8 mouse cellular contexts compared by ENCODE assay signal in the genomic region with DNA sequence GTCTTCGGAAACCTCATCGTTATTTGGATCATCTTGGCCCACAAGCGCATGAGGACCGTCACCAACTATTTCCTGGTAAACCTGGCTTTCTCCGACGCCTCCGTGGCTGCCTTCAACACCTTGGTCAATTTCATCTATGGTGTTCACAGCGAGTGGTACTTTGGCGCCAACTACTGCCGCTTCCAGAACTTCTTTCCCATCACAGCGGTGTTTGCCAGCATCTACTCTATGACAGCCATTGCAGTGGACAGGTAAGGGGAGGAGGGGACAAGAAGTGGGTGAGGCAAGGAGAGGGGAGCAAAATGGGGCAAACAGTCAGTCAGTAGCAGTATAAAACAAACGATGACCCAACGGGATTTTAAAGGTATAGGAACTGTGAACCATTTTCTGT. TPM values are rescaled to one million over a fixed set of nuclear protein-coding genes. Genes with fewer than 3 reads are reported as not detected.
A peak's percentile ranks its signal among the peaks of the same experiment; 100 is the strongest.
DNase-seq lines count a peak whose midpoint lies in the region; ATAC-seq lines count a peak whose summit lies in the region.

No protein-coding gene starts in this region.

- no peaks in the 10 kb centered on the region for H3K9me3 ChIP-seq in heart, embryonic 15.5 days (replicated peaks)
- no peaks in the 10 kb centered on the region for H3K9me3 ChIP-seq in forebrain, embryonic 16.5 days (ENCODE audit: control insufficient read depth, low read length)
- no peaks in the 10 kb centered on the region for H3K9me3 ChIP-seq in midbrain, embryonic 10.5 days (replicated peaks)

- peak overlapping the region; percentile 42 for H3K4me3 ChIP-seq in heart, embryonic 15.5 days
- H3K4me3 ChIP-seq in forebrain, embryonic 16.5 days (replicated peaks; ENCODE audit: low read length) = peak overlapping the region; percentile 56
- peak overlapping the region; percentile 66 for H3K4me3 ChIP-seq in midbrain, embryonic 10.5 days

- WGBS in heart, embryonic 15.5 days = 5% methylated on average over 13 of the region's 13 CpGs
- WGBS in forebrain, embryonic 16.5 days = 13% methylated on average over 13 of the region's 13 CpGs
- 13% methylated on average over 13 of the region's 13 CpGs for WGBS in midbrain, embryonic 10.5 days

- DNase-seq in heart, adult 11 months = no peak
- DNase-seq in ES-CJ7 (ENCODE audit: low read depth, low spot score) = peak; percentile 12
- DNase-seq in midbrain, embryonic 10.5 days (ENCODE audit: low spot score) = no peak
- DNase-seq in gastrocnemius, postnatal 10 days = no peak
- no peak for DNase-seq in adrenal gland, adult (ENCODE audit: inconsistent age in 2 of 2, low spot score in 1 of 2)

- H3K4me2 ChIP-seq in heart, embryonic 15.5 days = peak overlapping the region; percentile 85
- peak overlapping the region; percentile 98 for H3K4me2 ChIP-seq in forebrain, embryonic 16.5 days (ENCODE audit: low read length)

- no peak overlapping the region for H3K9ac ChIP-seq in heart, embryonic 15.5 days
- H3K9ac ChIP-seq in forebrain, embryonic 16.5 days (replicated peaks; ENCODE audit: low read depth, low read length) = peak overlapping the region; percentile 43

- H3K36me3 ChIP-seq in heart, embryonic 15.5 days = no peaks in the 10 kb centered on the region
- no peaks in the 10 kb centered on the region for H3K36me3 ChIP-seq in forebrain, embryonic 16.5 days (ENCODE audit: control insufficient read depth, insufficient read depth)
- no peaks in the 10 kb centered on the region for H3K36me3 ChIP-seq in midbrain, embryonic 10.5 days

- H3K4me1 ChIP-seq in heart, embryonic 15.5 days (replicated peaks) = peaks cover 9% of the 10 kb centered on the region
- H3K4me1 ChIP-seq in forebrain, embryonic 16.5 days (replicated peaks; ENCODE audit: control insufficient read depth, insufficient read depth, low read length) = peaks cover 7% of the 10 kb centered on the region
- H3K4me1 ChIP-seq in midbrain, embryonic 10.5 days = peaks cover 13% of the 10 kb centered on the region

- no peak overlapping the region for H3K27ac ChIP-seq in heart, embryonic 15.5 days
- H3K27ac ChIP-seq in forebrain, embryonic 16.5 days (ENCODE audit: low read length) = no peak overlapping the region
- H3K27ac ChIP-seq in midbrain, embryonic 10.5 days (replicated peaks) = no peak overlapping the region

- ATAC-seq in heart, embryonic 15.5 days (replicated peaks; ENCODE audit: insufficient number of reproducible peaks, insufficient read depth, low FRiP score, low read depth) = no peak
- ATAC-seq in forebrain, embryonic 16.5 days = peak; percentile 45; the same call in 1 of the 2 replicates
- ATAC-seq in megakaryocyte-erythroid progenitor cell, adult 5-6 weeks (replicated peaks; ENCODE audit: low FRiP score, low TSS enrichment, poor library complexity, severe bottlenecking) = no peak

- H3K27me3 ChIP-seq in heart, embryonic 15.5 days = peaks cover 11% of the 10 kb centered on the region
- H3K27me3 ChIP-seq in forebrain, embryonic 16.5 days (replicated peaks; ENCODE audit: control insufficient read depth, insufficient read depth, low read length) = no peaks in the 10 kb centered on the region
- peaks cover 18% of the 10 kb centered on the region for H3K27me3 ChIP-seq in midbrain, embryonic 10.5 days (ENCODE audit: low read depth, poor library complexity, severe bottlenecking)

RNA-seq across cellular contexts. Expression of gene Tacr3, which starts 0.7 kb away (rescaled TPM):
- 0.03 TPM in 1 of 2 replicates, not detected in the other for polyA plus RNA-seq in heart, embryonic 15.5 days (2015; fragmentation: Nextera tagmentation; extraction: Ambion mirVana)
- polyA plus RNA-seq in forebrain, embryonic 16.5 days (2015; fragmentation: Nextera tagmentation; extraction: Ambion mirVana) = 1.6 and 1.7 TPM in 2 replicates
- polyA plus RNA-seq in midbrain, embryonic 10.5 days (2016; fragmentation: Nextera tagmentation; extraction: Ambion mirVana) = 0.23 and 0.34 TPM in 2 replicates
- not detected in 2 replicates for total RNA-seq in megakaryocyte-erythroid progenitor cell, adult 5-6 weeks (2014; fragmentation: Nextera tagmentation)
- not detected in 2 replicates for total RNA-seq in megakaryocyte-erythroid progenitor cell, adult 5-6 weeks (2017)
- not detected for total RNA-seq in gastrocnemius, postnatal 10 days (2021)
